Mouse (Mus musculus): ENCODE data around the gene Corin. TPM values are rescaled to one million over a fixed set of nuclear protein-coding genes. Genes with fewer than 3 reads are reported as not detected.

The Corin gene
- polyA plus RNA-seq, 1 experiment from 2014 or later, result 0.08 TPM

GRCm38 (mm10) chr5:72331217-72331616 is 173.1 kb downstream of the Corin start:
- 77% methylated on average over 2 of the region's 2 CpGs for WGBS (ENCODE audit: insufficient replicate concordance)

GRCm38 (mm10) chr5:72330648-72331047 is 173.6 kb downstream of the Corin start:
- Histone ChIP-seq H3K36me3 (replicated peaks; ENCODE audit: insufficient read depth, low read length) (no peaks in the 10 kb centered on the region), H3K27ac (ENCODE audit: low read depth) (no peak overlapping the region), H3K9me3 (ENCODE audit: low read length) (no peaks in the 10 kb centered on the region), H3K4me3 (ENCODE audit: low read depth, low read length) (no peak overlapping the region), H3K9ac (replicated peaks) (no peak overlapping the region), H3K4me2 (ENCODE audit: low read depth, low read length) (no peak overlapping the region), H3K27me3 (ENCODE audit: insufficient read depth, low read length) (no peaks in the 10 kb centered on the region), H3K4me1 (ENCODE audit: insufficient read depth) (no peaks in the 10 kb centered on the region)
- 82% methylated on average over 11 of the region's 11 CpGs for WGBS (ENCODE audit: insufficient replicate concordance)
- no peak for ATAC-seq
- TF ChIP-seq CTCF (IDR thresholded peaks at IDR 0.05; ENCODE audit: low read depth) (no peak), EP300 (IDR thresholded peaks at IDR 0.05; ENCODE audit: low read depth) (no peak)
- no peak for DNase-seq

More at GRCm38 (mm10) chr5:72331217-72331616, 173.1 kb downstream of the Corin start:
- Histone ChIP-seq H3K9me3 (ENCODE audit: low read length) (no peaks in the 10 kb centered on the region), H3K4me3 (ENCODE audit: low read depth, low read length) (no peak overlapping the region), H3K27ac (ENCODE audit: low read depth) (no peak overlapping the region), H3K4me2 (ENCODE audit: low read depth, low read length) (no peak overlapping the region), H3K4me1 (ENCODE audit: insufficient read depth) (no peaks in the 10 kb centered on the region), H3K36me3 (replicated peaks; ENCODE audit: insufficient read depth, low read length) (no peaks in the 10 kb centered on the region), H3K27me3 (ENCODE audit: insufficient read depth, low read length) (no peaks in the 10 kb centered on the region), H3K9ac (replicated peaks) (no peak overlapping the region)
- ATAC-seq (no peak), DNase-seq (no peak)
- TF ChIP-seq CTCF (IDR thresholded peaks at IDR 0.05; ENCODE audit: low read depth) (no peak), EP300 (IDR thresholded peaks at IDR 0.05; ENCODE audit: low read depth) (no peak)

GRCm38 (mm10) chr5:72329453-72329852 is 174.8 kb downstream of the Corin start:
- DNase-seq, result no peak
- Histone ChIP-seq H3K4me1 (ENCODE audit: insufficient read depth) (no peaks in the 10 kb centered on the region), H3K27me3 (ENCODE audit: insufficient read depth, low read length) (no peaks in the 10 kb centered on the region), H3K4me3 (ENCODE audit: low read depth, low read length) (no peak overlapping the region), H3K9ac (replicated peaks) (no peak overlapping the region), H3K36me3 (replicated peaks; ENCODE audit: insufficient read depth, low read length) (no peaks in the 10 kb centered on the region), H3K9me3 (ENCODE audit: low read length) (no peaks in the 10 kb centered on the region), H3K27ac (ENCODE audit: low read depth) (no peak overlapping the region), H3K4me2 (ENCODE audit: low read depth, low read length) (no peak overlapping the region)
- ATAC-seq, result no peak
- no peak for TF ChIP-seq EP300 (IDR thresholded peaks at IDR 0.05; ENCODE audit: low read depth)
- no peak for TF ChIP-seq CTCF (IDR thresholded peaks at IDR 0.05; ENCODE audit: low read depth)
- 64% methylated on average over 8 of the region's 8 CpGs for WGBS (ENCODE audit: insufficient replicate concordance)

- Histone ChIP-seq H3K36me3 (replicated peaks; ENCODE audit: insufficient read depth, low read length) (no peaks in the 10 kb centered on the region), H3K27ac (ENCODE audit: low read depth) (no peak overlapping the region), H3K27me3 (ENCODE audit: insufficient read depth, low read length) (no peaks in the 10 kb centered on the region), H3K9me3 (ENCODE audit: low read length) (no peaks in the 10 kb centered on the region), H3K4me2 (ENCODE audit: low read depth, low read length) (no peak overlapping the region), H3K4me1 (ENCODE audit: insufficient read depth) (no peaks in the 10 kb centered on the region), H3K9ac (replicated peaks) (no peak overlapping the region), H3K4me3 (ENCODE audit: low read depth, low read length) (no peak overlapping the region)
- 76% methylated on average over 4 of the region's 4 CpGs for WGBS (ENCODE audit: insufficient replicate concordance)
- TF ChIP-seq EP300 (IDR thresholded peaks at IDR 0.05; ENCODE audit: low read depth) (no peak), CTCF (IDR thresholded peaks at IDR 0.05; ENCODE audit: low read depth) (no peak)
- DNase-seq (no peak), ATAC-seq (no peak)
Observed at GRCm38 (mm10) chr5:72315282-72315681, 189.0 kb downstream of the Corin start.

- no peaks in the 10 kb centered on the region for H3K9me3 ChIP-seq (ENCODE audit: low read length)
- no peak overlapping the region for H3K27ac ChIP-seq (ENCODE audit: low read depth)
- H3K27me3 ChIP-seq (ENCODE audit: insufficient read depth, low read length), result no peaks in the 10 kb centered on the region
- ATAC-seq, result no peak
- H3K4me3 ChIP-seq (ENCODE audit: low read depth, low read length), result no peak overlapping the region
- no peak overlapping the region for H3K4me2 ChIP-seq (ENCODE audit: low read depth, low read length)
- no peak overlapping the region for H3K9ac ChIP-seq (replicated peaks)
- no peak for DNase-seq
- no peak for TF ChIP-seq CTCF (IDR thresholded peaks at IDR 0.05; ENCODE audit: low read depth)
- no peak for TF ChIP-seq EP300 (IDR thresholded peaks at IDR 0.05; ENCODE audit: low read depth)
- 85% methylated on average over 10 of the region's 10 CpGs for WGBS (ENCODE audit: insufficient replicate concordance)
- H3K36me3 ChIP-seq (replicated peaks; ENCODE audit: insufficient read depth, low read length), result peaks cover 10% of the 10 kb centered on the region; the same call in 1 of the 2 replicates
- H3K4me1 ChIP-seq (ENCODE audit: insufficient read depth), result no peaks in the 10 kb centered on the region
Observed at GRCm38 (mm10) chr5:72298418-72299104, 205.7 kb downstream of the Corin start.

- no peak for ATAC-seq
- TF ChIP-seq CTCF (IDR thresholded peaks at IDR 0.05; ENCODE audit: low read depth) (no peak), EP300 (IDR thresholded peaks at IDR 0.05; ENCODE audit: low read depth) (no peak)
Observed at GRCm38 (mm10) chr5:72285077-72285476, 219.2 kb downstream of the Corin start.

More at GRCm38 (mm10) chr5:72285077-72285476, 219.2 kb downstream of the Corin start:
- Histone ChIP-seq H3K9me3 (ENCODE audit: low read length) (no peaks in the 10 kb centered on the region), H3K9ac (replicated peaks) (no peak overlapping the region), H3K4me1 (ENCODE audit: insufficient read depth) (no peaks in the 10 kb centered on the region), H3K27ac (ENCODE audit: low read depth) (no peak overlapping the region), H3K4me2 (ENCODE audit: low read depth, low read length) (no peak overlapping the region), H3K36me3 (replicated peaks; ENCODE audit: insufficient read depth, low read length) (peaks cover 27% of the 10 kb centered on the region), H3K4me3 (ENCODE audit: low read depth, low read length) (no peak overlapping the region), H3K27me3 (ENCODE audit: insufficient read depth, low read length) (no peaks in the 10 kb centered on the region)
- no peak for DNase-seq
- WGBS (ENCODE audit: insufficient replicate concordance), result 67% methylated on average over 3 of the region's 3 CpGs
